In the genomic region with DNA sequence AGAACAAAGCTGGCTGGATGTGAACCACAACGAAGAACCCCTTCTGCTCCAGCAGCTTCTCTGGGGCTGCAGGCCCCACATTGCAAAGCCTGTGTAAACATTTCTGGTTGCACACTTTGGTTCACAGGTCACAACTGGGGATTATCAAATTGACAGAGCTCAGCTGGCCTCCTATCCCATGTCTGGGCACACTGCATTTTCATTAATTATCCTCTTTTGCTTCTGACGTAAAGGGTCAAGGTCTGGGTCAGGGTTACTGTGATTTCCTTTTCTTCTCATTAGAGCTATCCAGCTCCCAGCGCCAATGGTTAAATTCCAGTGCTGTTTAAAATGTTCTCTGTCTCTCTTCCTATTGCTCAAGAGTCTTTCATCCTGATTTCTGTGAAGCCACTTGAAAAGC, we compare ENCODE assay signal across 8 mouse cellular contexts.
DNase-seq lines count a peak whose midpoint lies in the region; ATAC-seq lines count a peak whose summit lies in the region.

No protein-coding gene starts in this region.

- no peak overlapping the region for H3K4me3 ChIP-seq in kidney, embryonic 15.5 days (replicated peaks)
- H3K4me3 ChIP-seq in midbrain, embryonic 13.5 days (replicated peaks) = no peak overlapping the region

- no peak overlapping the region for H3K4me2 ChIP-seq in kidney, embryonic 15.5 days
- H3K4me2 ChIP-seq in midbrain, embryonic 13.5 days (replicated peaks) = no peak overlapping the region

- 14% methylated on average over 3 of the region's 3 CpGs for WGBS in kidney, embryonic 15.5 days
- 42% methylated on average over 3 of the region's 3 CpGs for WGBS in midbrain, embryonic 13.5 days

- H3K27ac ChIP-seq in kidney, embryonic 15.5 days = peak overlapping the region; percentile 70
- no peak overlapping the region for H3K27ac ChIP-seq in midbrain, embryonic 13.5 days

- H3K27me3 ChIP-seq in kidney, embryonic 15.5 days = no peaks in the 10 kb centered on the region
- H3K27me3 ChIP-seq in midbrain, embryonic 13.5 days = no peaks in the 10 kb centered on the region

- ATAC-seq in kidney, embryonic 15.5 days (replicated peaks; ENCODE audit: low FRiP score) = peak; percentile 89
- no peak for ATAC-seq in midbrain, embryonic 13.5 days

- peak; percentile 62 for DNase-seq in adrenal gland, adult 2 months
- no peak for DNase-seq in adrenal gland, postnatal 4 days (ENCODE audit: low spot score in 2 of 2)
- peak; percentile 70 for DNase-seq in embryo, embryonic 10.5 days (ENCODE audit: low spot score)
- peak; percentile 64 for DNase-seq in lung, postnatal 14 days
- no peak for DNase-seq in cerebellum, adult 11-12 months
- no peak for DNase-seq in left cerebral cortex, adult 11 months (ENCODE audit: low spot score)

- peaks cover 4% of the 10 kb centered on the region; the same call in 1 of the 2 replicates for H3K9me3 ChIP-seq in kidney, embryonic 15.5 days (replicated peaks)
- H3K9me3 ChIP-seq in midbrain, embryonic 13.5 days = no peaks in the 10 kb centered on the region

- no peak overlapping the region for H3K9ac ChIP-seq in kidney, embryonic 15.5 days
- H3K9ac ChIP-seq in midbrain, embryonic 13.5 days (replicated peaks) = no peak overlapping the region

- 0 out of 2 replicates have a peak, but pooled peaks cover 5% of the 10 kb centered on the region for H3K36me3 ChIP-seq in kidney, embryonic 15.5 days
- H3K36me3 ChIP-seq in midbrain, embryonic 13.5 days = no peaks in the 10 kb centered on the region

- H3K4me1 ChIP-seq in kidney, embryonic 15.5 days = peaks cover 19% of the 10 kb centered on the region
- 0 out of 2 replicates have a peak, but pooled peaks cover 4% of the 10 kb centered on the region for H3K4me1 ChIP-seq in midbrain, embryonic 13.5 days (replicated peaks)

Comparison
In these comparisons a context has a peak if more than half of its experiments do, and no peak if none do; other contexts are left out.
1. DNase-seq: peak in adrenal gland, adult 2 months (single experiment), embryo, embryonic 10.5 days (single experiment) and lung, postnatal 14 days (single experiment); none in adrenal gland, postnatal 4 days (0 of 2), cerebellum, adult 11-12 months (single experiment) and left cerebral cortex, adult 11 months (single experiment).